Mouse (Mus musculus) midbrain, embryonic 14.5 days (tissue): ENCODE results near the gene Man1c1. TPM values are rescaled to one million over a fixed set of nuclear protein-coding genes. Genes with fewer than 3 reads are reported as not detected.

Experiments used
- ATAC-seq: fragments of 200-750 bp; cut with Nextera tagmentation; 2 replicates; pipeline ENCODE4 v1.8.0; 2017; ENCODE audit warnings: moderate number of reproducible peaks, moderate library complexity; ENCODE audit not compliant: low FRiP score, low TSS enrichment
- DNase-seq: peaks from one replicate; pipeline ENCODE4 v3.0.0-alpha.2; 2015
- H3K27ac ChIP-seq: fragments of 300-500 bp; sonication (generic); replicated peaks from 2 replicates; pipeline ENCODE4 v1.5.1; 2014; ENCODE audit warnings: mild to moderate bottlenecking, low read depth, low read length, moderate library complexity
- H3K27me3 ChIP-seq: fragments of 300-500 bp; sonication (generic); 2 replicates; pipeline ENCODE4 v1.6.1; 2014; ENCODE audit warnings: low read length, control low read depth, mixed read lengths; ENCODE audit not compliant: control insufficient read depth, insufficient read depth
- H3K36me3 ChIP-seq: fragments of 300-500 bp; sonication (generic); 2 replicates; pipeline ENCODE4 v1.6.1; 2014; ENCODE audit warnings: low read length, control low read depth; ENCODE audit not compliant: control insufficient read depth, insufficient read depth
- H3K4me1 ChIP-seq: fragments of 300-500 bp; sonication (generic); 2 replicates; pipeline ENCODE4 v1.6.1; 2014; ENCODE audit warnings: mild to moderate bottlenecking, antibody characterized with exemption, low read length, control low read depth; ENCODE audit not compliant: control insufficient read depth, insufficient read depth
- H3K4me2 ChIP-seq: fragments of 300-500 bp; sonication (generic); 2 replicates; pipeline ENCODE4 v1.6.1; 2014; ENCODE audit warnings: mild to moderate bottlenecking, low read length, moderate library complexity
- H3K4me3 ChIP-seq: fragments of 300-500 bp; sonication (generic); replicated peaks from 2 replicates; pipeline ENCODE4 v1.5.1; 2014; ENCODE audit warnings: low read depth, low read length
- H3K9ac ChIP-seq: fragments of 300-500 bp; sonication (generic); replicated peaks from 2 replicates; pipeline ENCODE4 v1.6.1; 2014; ENCODE audit warnings: mild to moderate bottlenecking, low read length, moderate library complexity
- H3K9me3 ChIP-seq: fragments of 300-500 bp; sonication (generic); 2 replicates; pipeline ENCODE4 v1.6.1; 2016; ENCODE audit warnings: low read length, control low read depth, mixed read lengths; ENCODE audit not compliant: control insufficient read depth
- WGBS: fragments of 180-500 bp; shearing (Covaris S2); extraction: QIAGEN DNeasy Blood & Tissue Kit; methylation state at CpG from one replicate; pipeline ENCODE4 v1.1.7; 2014; 5-methylcytosine and 5-hydroxymethylcytosine counted together
- polyA plus RNA-seq: library from polyadenylated mRNA; unstranded; fragments of >200 nt; fragmentation: Nextera tagmentation; extraction: Ambion mirVana; gene quantifications from 2 replicates; pipeline ENCODE4 v1.2.1, GENCODE M21; 2014

The Man1c1 gene
- polyA plus RNA-seq, 1 experiment from 2014 or later = 4.9 TPM

DNA sequence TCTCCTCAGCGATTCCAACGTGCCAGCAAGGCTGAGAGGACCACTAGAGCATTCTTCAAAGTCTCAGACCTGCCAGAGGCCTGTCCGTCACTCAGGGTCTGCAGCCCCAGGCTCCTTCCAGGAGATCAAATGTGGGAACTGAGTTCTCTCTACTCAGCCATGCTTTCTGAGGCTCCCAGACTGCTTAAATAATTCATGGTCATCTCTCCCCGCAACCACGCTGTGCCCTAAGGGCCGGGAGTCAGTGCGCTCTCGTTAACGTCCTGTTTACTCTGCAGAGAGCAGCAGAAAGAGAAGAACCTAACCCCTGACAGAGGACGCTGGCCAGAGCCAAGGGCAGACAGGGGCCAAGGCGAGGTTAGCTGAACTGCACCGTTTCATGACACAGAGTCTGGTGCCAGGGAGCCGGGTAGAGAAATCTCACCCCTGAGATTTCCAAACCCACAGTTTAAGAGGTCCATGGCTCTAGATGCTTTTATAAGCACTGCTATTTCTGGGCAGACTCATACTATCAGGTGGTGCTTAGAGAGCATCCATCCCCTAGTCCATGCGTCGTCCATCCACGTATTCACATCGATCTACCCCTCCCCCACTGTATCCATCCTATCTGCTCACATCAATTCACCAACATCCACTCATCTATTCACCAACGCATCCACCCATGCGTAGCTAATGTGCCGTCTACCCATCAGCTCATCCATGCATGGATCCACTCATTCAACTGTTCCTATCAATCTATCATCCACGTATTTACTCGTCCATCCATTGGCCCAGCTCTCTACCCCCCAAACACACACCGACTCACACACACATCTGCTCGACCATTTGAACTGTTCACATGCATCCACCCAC lies 131.4 kb downstream of the Man1c1 start:
- Histone ChIP-seq H3K9ac (no peak overlapping the region), H3K4me2 (no peak overlapping the region), H3K4me1 (0 out of 2 replicates have a peak, but pooled peaks cover 3% of the 10 kb centered on the region), H3K27me3 (no peaks in the 10 kb centered on the region), H3K4me3 (no peak overlapping the region), H3K36me3 (no peaks in the 10 kb centered on the region), H3K9me3 (no peaks in the 10 kb centered on the region), H3K27ac (peak overlapping the region; percentile 45; the same call in 1 of the 2 replicates)
- peak; percentile 66 for DNase-seq
- ATAC-seq = no peak
- WGBS = 73% methylated on average over 24 of the region's 24 CpGs

DNA sequence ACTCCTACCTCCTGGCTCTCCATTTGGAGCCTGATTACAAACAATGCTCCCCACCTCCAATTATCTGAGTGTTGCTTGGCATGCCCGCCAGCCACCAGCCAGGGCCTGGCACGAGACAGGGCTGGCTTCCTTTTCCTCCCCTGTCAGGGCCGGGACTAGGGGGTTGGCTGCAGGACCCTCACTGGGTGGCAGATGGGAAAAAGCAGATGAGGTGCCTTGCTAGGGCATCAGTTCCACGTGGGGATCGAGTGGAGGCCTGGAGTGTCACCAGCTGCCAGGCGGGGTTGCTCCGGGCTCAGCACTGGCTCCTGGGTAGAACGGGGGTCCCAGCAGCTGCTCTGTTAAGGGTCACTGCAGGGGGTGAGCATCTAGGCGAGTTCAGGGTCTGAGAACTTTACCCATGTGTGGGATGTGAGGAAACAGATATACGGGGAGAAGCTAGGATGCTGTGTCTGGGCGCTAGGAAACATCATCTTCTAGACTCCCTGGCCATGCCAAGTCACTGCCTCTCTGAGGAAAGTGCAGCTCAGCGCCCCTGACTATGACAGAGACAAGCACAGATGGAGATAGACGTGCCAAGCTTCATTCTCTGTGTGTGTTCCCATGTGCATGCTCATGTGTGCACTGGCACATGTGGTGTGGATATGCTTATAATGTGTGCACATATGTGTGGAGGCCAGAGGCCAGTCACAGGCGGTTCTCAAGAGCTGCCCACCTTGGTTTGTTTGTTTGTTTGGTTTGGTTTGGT lies 133.2 kb downstream of the Man1c1 start:
- Histone ChIP-seq H3K4me3 (no peak overlapping the region), H3K9me3 (no peaks in the 10 kb centered on the region), H3K27ac (0 out of 2 replicates have a peak overlapping the region, but pooled peaks have one; percentile 37), H3K4me2 (no peak overlapping the region), H3K36me3 (no peaks in the 10 kb centered on the region), H3K27me3 (no peaks in the 10 kb centered on the region), H3K9ac (no peak overlapping the region), H3K4me1 (0 out of 2 replicates have a peak, but pooled peaks cover 3% of the 10 kb centered on the region)
- ATAC-seq = no peak
- 64% methylated on average over 14 of the region's 14 CpGs for WGBS
- DNase-seq = no peak

DNA sequence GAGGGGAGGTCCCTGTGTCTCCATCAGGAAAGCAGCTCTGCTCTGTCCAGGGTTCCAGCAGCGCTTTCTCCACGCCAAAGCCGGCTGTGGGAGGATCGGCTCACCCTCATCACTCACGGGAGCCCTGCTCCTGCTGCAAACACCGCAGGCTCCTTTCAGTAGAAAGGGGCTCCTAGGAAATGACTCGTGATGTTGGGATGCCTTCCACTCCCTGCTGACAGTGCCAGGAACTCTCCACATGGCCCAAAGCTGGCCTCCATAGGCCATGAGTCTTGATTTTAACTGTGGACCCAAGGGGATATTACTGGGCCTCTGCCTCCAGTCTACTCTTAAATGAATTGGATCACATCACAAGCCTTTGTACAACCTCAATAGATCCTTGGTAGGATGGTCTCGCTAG lies 134.3 kb downstream of the Man1c1 start:
- H3K27ac ChIP-seq = no peak overlapping the region
- WGBS = 77% methylated on average over 8 of the region's 8 CpGs

DNA sequence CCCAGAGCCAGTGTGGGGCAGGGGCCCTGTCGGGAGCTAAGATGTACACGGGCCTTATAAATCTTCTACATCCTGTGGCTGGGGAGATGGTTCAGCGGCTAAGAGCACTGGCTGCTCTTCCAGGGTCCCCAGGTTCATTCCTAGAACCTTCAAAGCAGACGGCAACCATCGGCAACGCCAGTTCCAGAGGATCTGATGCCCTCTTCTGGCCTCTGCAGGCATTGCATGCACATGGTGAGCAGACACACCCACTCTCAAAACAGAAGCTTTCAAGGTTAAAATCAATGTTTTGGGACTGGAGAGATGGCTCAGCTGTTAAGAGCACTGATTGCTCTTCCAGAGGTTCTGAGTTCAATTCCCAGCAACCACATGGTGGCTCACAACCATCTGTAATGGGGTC lies 134.9 kb downstream of the Man1c1 start:
- no peak overlapping the region for H3K9ac ChIP-seq
- no peak overlapping the region for H3K4me3 ChIP-seq
- no peak overlapping the region for H3K4me2 ChIP-seq
- H3K27ac ChIP-seq = no peak overlapping the region
- DNase-seq = no peak
- H3K36me3 ChIP-seq = no peaks in the 10 kb centered on the region
- H3K27me3 ChIP-seq = no peaks in the 10 kb centered on the region
- 75% methylated on average over 6 of the region's 6 CpGs for WGBS
- ATAC-seq = no peak
- no peaks in the 10 kb centered on the region for H3K9me3 ChIP-seq
- 0 out of 2 replicates have a peak, but pooled peaks cover 3% of the 10 kb centered on the region for H3K4me1 ChIP-seq

More for the DNA sequence above, 134.3 kb downstream of the Man1c1 start:
- Histone ChIP-seq H3K4me2 (no peak overlapping the region), H3K9ac (no peak overlapping the region), H3K4me3 (no peak overlapping the region), H3K36me3 (no peaks in the 10 kb centered on the region), H3K9me3 (no peaks in the 10 kb centered on the region), H3K27me3 (no peaks in the 10 kb centered on the region), H3K4me1 (0 out of 2 replicates have a peak, but pooled peaks cover 3% of the 10 kb centered on the region)
- no peak for ATAC-seq
- no peak for DNase-seq

DNA sequence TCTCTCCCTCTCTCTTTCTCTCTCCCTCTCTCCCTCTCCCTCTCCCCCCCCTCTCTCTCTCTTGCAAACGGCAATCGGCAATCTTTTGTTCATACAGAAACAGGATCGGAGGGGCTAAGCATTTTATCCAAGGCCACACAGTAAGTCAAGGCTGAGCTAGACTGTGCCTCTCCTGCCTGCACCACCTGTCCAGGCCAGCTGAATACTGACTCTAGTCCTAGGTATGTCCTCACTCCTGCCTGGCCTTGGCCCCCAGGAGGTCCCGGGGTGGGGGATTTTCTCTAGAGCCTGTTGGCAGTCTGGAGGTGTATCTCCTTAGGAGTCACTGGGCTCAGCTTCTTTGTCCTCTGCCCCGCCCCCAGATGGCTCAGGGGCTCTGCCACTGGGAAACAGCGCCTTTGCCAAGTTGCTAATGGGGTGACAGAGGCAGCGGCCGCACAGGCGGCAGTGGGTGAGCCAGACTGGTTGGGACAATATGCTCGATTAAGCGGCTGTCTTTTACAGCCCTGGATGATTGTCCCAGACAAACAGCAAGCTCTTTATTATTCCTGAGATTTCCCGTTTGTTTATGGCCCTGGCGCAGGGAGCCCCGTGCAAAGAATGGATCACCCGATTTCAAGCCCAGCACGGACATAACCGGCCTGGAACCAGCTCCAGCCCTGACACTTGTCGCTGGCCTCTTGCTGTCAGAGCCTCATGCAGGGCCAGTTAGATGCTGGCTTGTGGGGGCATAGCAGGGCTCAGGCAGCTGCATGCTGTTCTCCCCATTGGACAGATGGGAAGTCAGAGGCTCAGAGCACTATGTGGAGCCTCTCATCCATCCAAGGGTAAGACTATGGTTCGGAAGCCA lies 136.5 kb downstream of the Man1c1 start:
- 15% methylated on average over 19 of the region's 19 CpGs for WGBS
- peak; percentile 80 for DNase-seq

DNA sequence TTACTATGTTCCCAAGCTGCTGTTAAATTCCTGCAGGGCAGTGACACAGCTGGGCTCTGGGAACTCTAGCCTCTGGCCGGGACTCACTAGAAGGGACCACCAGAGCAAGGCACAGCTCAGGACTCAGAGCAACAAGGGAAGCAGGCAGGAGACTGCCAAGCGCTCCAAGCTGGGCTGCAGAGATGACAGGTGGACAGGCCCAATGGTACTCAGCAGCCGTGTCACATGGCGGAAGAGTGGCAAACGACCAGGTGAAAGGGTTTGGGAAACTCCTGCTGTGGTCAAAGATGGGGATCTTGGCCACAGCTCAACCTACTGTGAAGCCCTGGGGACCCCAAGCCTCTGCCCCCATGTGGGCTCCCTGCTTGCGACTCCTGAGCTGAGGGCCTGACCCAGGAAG lies 140.0 kb downstream of the Man1c1 start:
- Histone ChIP-seq H3K36me3 (0 out of 2 replicates have a peak, but pooled peaks cover 5% of the 10 kb centered on the region), H3K4me2 (no peak overlapping the region), H3K4me3 (no peak overlapping the region), H3K27me3 (no peaks in the 10 kb centered on the region), H3K27ac (no peak overlapping the region), H3K9me3 (no peaks in the 10 kb centered on the region), H3K9ac (no peak overlapping the region), H3K4me1 (no peaks in the 10 kb centered on the region)
- DNase-seq (no peak), ATAC-seq (no peak)
- 85% methylated on average over 6 of the region's 6 CpGs for WGBS

More for the DNA sequence above, 136.5 kb downstream of the Man1c1 start:
- Histone ChIP-seq H3K27ac (peak overlapping the region; percentile 50), H3K4me2 (0 out of 2 replicates have a peak overlapping the region, but pooled peaks have one; percentile 8), H3K9me3 (no peaks in the 10 kb centered on the region), H3K27me3 (no peaks in the 10 kb centered on the region), H3K4me3 (no peak overlapping the region), H3K36me3 (0 out of 2 replicates have a peak, but pooled peaks cover 5% of the 10 kb centered on the region), H3K4me1 (0 out of 2 replicates have a peak, but pooled peaks cover 3% of the 10 kb centered on the region), H3K9ac (no peak overlapping the region)
- ATAC-seq = peak; percentile 62

DNA sequence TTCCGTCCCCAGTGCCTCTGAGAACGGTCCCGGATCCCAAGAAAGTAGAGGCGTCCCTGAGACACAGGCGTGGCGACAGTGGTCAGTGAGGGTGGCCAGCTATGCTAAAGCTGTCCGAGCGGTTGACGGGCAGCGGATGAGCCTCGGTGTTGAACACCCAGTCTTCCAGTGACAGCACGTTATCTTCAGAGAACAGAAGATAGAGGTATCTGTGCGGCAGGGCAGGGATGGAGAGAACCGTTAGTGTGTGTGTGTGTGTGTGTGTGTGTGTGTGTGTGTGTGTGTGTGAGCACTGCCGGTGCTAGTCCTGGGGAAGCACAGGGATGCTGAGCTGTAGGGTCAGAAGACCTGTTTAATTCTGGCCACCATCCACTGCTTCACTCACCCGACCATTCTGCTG lies 140.5 kb downstream of the Man1c1 start:
- H3K27ac ChIP-seq = no peak overlapping the region
- H3K9ac ChIP-seq = no peak overlapping the region
- H3K9me3 ChIP-seq = no peaks in the 10 kb centered on the region
- ATAC-seq = no peak
- H3K4me2 ChIP-seq = no peak overlapping the region
- 0 out of 2 replicates have a peak, but pooled peaks cover 5% of the 10 kb centered on the region for H3K36me3 ChIP-seq
- DNase-seq = no peak
- 90% methylated on average over 16 of the region's 16 CpGs for WGBS
- H3K4me3 ChIP-seq = no peak overlapping the region
- H3K4me1 ChIP-seq = no peaks in the 10 kb centered on the region
- H3K27me3 ChIP-seq = no peaks in the 10 kb centered on the region

DNA sequence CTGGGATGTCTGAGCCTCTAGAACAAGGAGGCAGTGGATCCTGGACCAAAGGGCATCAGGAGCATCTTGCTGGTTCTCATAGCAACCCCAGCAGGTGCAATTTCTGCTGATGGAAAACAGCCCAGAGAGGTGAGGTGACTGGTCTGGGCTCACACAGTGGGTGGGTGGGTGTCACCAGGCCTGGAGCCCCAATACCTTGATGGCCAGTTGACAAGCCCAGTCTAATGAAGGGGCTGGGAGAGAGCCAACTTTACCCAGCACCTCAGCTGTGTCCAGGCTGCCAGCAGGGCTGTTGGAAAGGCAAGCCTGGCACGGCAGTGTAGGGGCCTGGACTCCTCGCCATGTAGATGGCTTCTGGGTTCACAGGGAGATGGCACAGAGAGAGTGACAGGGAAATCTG lies 142.1 kb downstream of the Man1c1 start:
- 0 out of 2 replicates have a peak, but pooled peaks cover 5% of the 10 kb centered on the region for H3K36me3 ChIP-seq
- no peak for DNase-seq
- no peaks in the 10 kb centered on the region for H3K27me3 ChIP-seq
- WGBS = 81% methylated on average over 2 of the region's 2 CpGs
- ATAC-seq = no peak
- H3K4me2 ChIP-seq = no peak overlapping the region
- no peak overlapping the region for H3K9ac ChIP-seq
- no peak overlapping the region for H3K27ac ChIP-seq
- H3K4me3 ChIP-seq = no peak overlapping the region
- H3K9me3 ChIP-seq = no peaks in the 10 kb centered on the region
- 0 out of 2 replicates have a peak, but pooled peaks cover 8% of the 10 kb centered on the region for H3K4me1 ChIP-seq
